In genomic region chr14:90821309-90821708, GRCm38 (mm10) we compare ENCODE assay signal across 23 mouse cellular contexts.
DNase-seq lines count a peak whose midpoint lies in the region; ATAC-seq and TF ChIP-seq lines count a peak whose summit lies in the region.
"Had no signal": no experiment of that assay in that cellular context is flagged by ENCODE, and none has a peak within 500 bp of the region (broad histone marks: within the 10 kb centered on the region; RNA-seq: fewer than 3 reads in every experiment).

No protein-coding gene starts in this region.

- H3K4me1 ChIP-seq in hindbrain, embryonic 15.5 days (replicated peaks) = no peaks in the 10 kb centered on the region
- no peaks in the 10 kb centered on the region for H3K4me1 ChIP-seq in hindbrain, embryonic 10.5 days (replicated peaks)
- no peaks in the 10 kb centered on the region for H3K4me1 ChIP-seq in neural tube, embryonic 12.5 days
- H3K4me1 ChIP-seq in neural tube, embryonic 15.5 days = no peaks in the 10 kb centered on the region
- H3K4me1 ChIP-seq: forebrain, embryonic 10.5 days; forebrain, embryonic 13.5 days had no signal

- TF ChIP-seq POLR2A in brain, embryonic 14.5 days (IDR thresholded peaks at IDR 0.05; ENCODE audit: borderline replicate concordance, extremely low read depth, insufficient read depth, insufficient read length, poor library complexity, severe bottlenecking) = no peak

- no peaks in the 10 kb centered on the region for H3K36me3 ChIP-seq in hindbrain, embryonic 15.5 days
- H3K36me3 ChIP-seq in hindbrain, embryonic 10.5 days = no peaks in the 10 kb centered on the region
- no peaks in the 10 kb centered on the region for H3K36me3 ChIP-seq in neural tube, embryonic 12.5 days
- no peaks in the 10 kb centered on the region for H3K36me3 ChIP-seq in neural tube, embryonic 15.5 days
- H3K36me3 ChIP-seq: forebrain, embryonic 10.5 days; G1E had no signal

- no peak for TF ChIP-seq CTCF in brain, embryonic 14.5 days (IDR thresholded peaks at IDR 0.05; ENCODE audit: borderline replicate concordance, extremely low read depth, insufficient read depth, insufficient read length)

- no peaks in the 10 kb centered on the region for H3K27me3 ChIP-seq in hindbrain, embryonic 15.5 days
- no peaks in the 10 kb centered on the region for H3K27me3 ChIP-seq in hindbrain, embryonic 10.5 days (ENCODE audit: insufficient read depth, poor library complexity, severe bottlenecking)
- H3K27me3 ChIP-seq in neural tube, embryonic 12.5 days (replicated peaks) = no peaks in the 10 kb centered on the region
- H3K27me3 ChIP-seq in neural tube, embryonic 15.5 days (replicated peaks) = no peaks in the 10 kb centered on the region
- H3K27me3 ChIP-seq: CH12.LX; forebrain, embryonic 13.5 days; Patski had no signal

- DNase-seq in cerebellum, postnatal 14 days = peak; percentile 17 to 18
- DNase-seq in hindbrain, embryonic 10.5 days (ENCODE audit: low spot score) = no peak
- peak; percentile 40 for DNase-seq in brain, embryonic 14.5 days (ENCODE audit: low read depth)
- DNase-seq: adrenal gland, postnatal 10 days; adrenal gland, postnatal 36 days; B cell, adult 2 months; cerebellum, adult 9-11 months; gastrocnemius, adult 2 months; gastrocnemius, postnatal 14 days; heart, adult 11 months; kidney, adult 2 months had no signal

- no peak overlapping the region for H3K27ac ChIP-seq in hindbrain, embryonic 15.5 days (replicated peaks)
- no peak overlapping the region for H3K27ac ChIP-seq in hindbrain, embryonic 10.5 days
- H3K27ac ChIP-seq in neural tube, embryonic 12.5 days = no peak overlapping the region
- no peak overlapping the region for H3K27ac ChIP-seq in neural tube, embryonic 15.5 days (replicated peaks)
- H3K27ac ChIP-seq: forebrain, embryonic 10.5 days; forebrain, embryonic 13.5 days; gastrocnemius, adult 2 months had no signal

- no peak overlapping the region for H3K4me2 ChIP-seq in hindbrain, embryonic 15.5 days
- H3K4me2 ChIP-seq in neural tube, embryonic 12.5 days (replicated peaks) = no peak overlapping the region
- no peak overlapping the region for H3K4me2 ChIP-seq in neural tube, embryonic 15.5 days
- H3K4me2 ChIP-seq: forebrain, embryonic 13.5 days; heart, embryonic 11.5 days had no signal

- ATAC-seq in cerebellum, adult (ENCODE audit: insufficient number of reproducible peaks, low FRiP score, low TSS enrichment) = no peak
- ATAC-seq in hindbrain, embryonic 15.5 days (ENCODE audit: low FRiP score, low read depth) = 0 out of 2 replicates have a peak, but pooled peaks have one; percentile 45
- peak; percentile 48; the same call in 1 of the 2 replicates for ATAC-seq in neural tube, embryonic 12.5 days (ENCODE audit: low FRiP score, low read depth)
- ATAC-seq in neural tube, embryonic 15.5 days (ENCODE audit: low FRiP score) = no peak
- no peak for ATAC-seq in frontal cortex, adult (ENCODE audit: low TSS enrichment)
- ATAC-seq: forebrain, embryonic 13.5 days; intestine, postnatal 0 days; Patski had no signal

- no peak overlapping the region for H3K9ac ChIP-seq in hindbrain, embryonic 15.5 days
- no peak overlapping the region for H3K9ac ChIP-seq in neural tube, embryonic 12.5 days
- H3K9ac ChIP-seq in neural tube, embryonic 15.5 days (replicated peaks) = no peak overlapping the region
- H3K9ac ChIP-seq: forebrain, embryonic 13.5 days had no signal

- H3K9me3 ChIP-seq in hindbrain, embryonic 15.5 days = no peaks in the 10 kb centered on the region
- H3K9me3 ChIP-seq in hindbrain, embryonic 10.5 days = no peaks in the 10 kb centered on the region
- H3K9me3 ChIP-seq in neural tube, embryonic 12.5 days = no peaks in the 10 kb centered on the region
- no peaks in the 10 kb centered on the region for H3K9me3 ChIP-seq in neural tube, embryonic 15.5 days (replicated peaks)
- H3K9me3 ChIP-seq: forebrain, embryonic 10.5 days; forebrain, embryonic 13.5 days; G1E had no signal

- H3K4me3 ChIP-seq in hindbrain, embryonic 15.5 days = no peak overlapping the region
- no peak overlapping the region for H3K4me3 ChIP-seq in hindbrain, embryonic 10.5 days
- H3K4me3 ChIP-seq in neural tube, embryonic 12.5 days = no peak overlapping the region
- no peak overlapping the region for H3K4me3 ChIP-seq in neural tube, embryonic 15.5 days (replicated peaks)
- H3K4me3 ChIP-seq: forebrain, embryonic 10.5 days; forebrain, embryonic 13.5 days; gastrocnemius, adult 2 months had no signal

- 59% methylated on average over 2 of the region's 2 CpGs for whole genome bisulfite sequencing in hindbrain, embryonic 15.5 days
- 82% methylated on average over 2 of the region's 2 CpGs for WGBS in hindbrain, embryonic 10.5 days
- 71% methylated on average over 2 of the region's 2 CpGs for WGBS in neural tube, embryonic 12.5 days
- WGBS in neural tube, embryonic 15.5 days = 52% methylated on average over 2 of the region's 2 CpGs

Comparison
In these comparisons a context has a peak if more than half of its experiments do, and no peak if none do; other contexts are left out.
1. ATAC-seq: peak in hindbrain, embryonic 15.5 days (single experiment) and neural tube, embryonic 12.5 days (single experiment); none in cerebellum, adult (single experiment), neural tube, embryonic 15.5 days (single experiment) and frontal cortex, adult (single experiment).